Mouse (Mus musculus) neural tube, embryonic 13.5 days (tissue): ENCODE measurements around the gene Gm45521. TPM values are rescaled to one million over a fixed set of nuclear protein-coding genes. Genes with fewer than 3 reads are reported as not detected.

Experiments
- ATAC-seq: fragments of 200-750 bp; cut with Nextera tagmentation; 2 replicates; pipeline ENCODE4 v1.8.0; 2017; ENCODE audit warnings: low read depth, mild to moderate bottlenecking, moderate TSS enrichment, moderate library complexity
- H3K27ac ChIP-seq: fragments of 300-500 bp; sonication (generic); replicated peaks from 2 replicates; pipeline ENCODE4 v1.5.1; 2015; ENCODE audit warnings: moderate library complexity, mild to moderate bottlenecking, inconsistent platforms
- H3K27me3 ChIP-seq: fragments of 300-500 bp; sonication (generic); 2 replicates; pipeline ENCODE4 v1.6.1; 2015; ENCODE audit warnings: mild to moderate bottlenecking, inconsistent platforms
- H3K36me3 ChIP-seq: fragments of 300-500 bp; sonication (generic); 2 replicates; pipeline ENCODE4 v1.6.1; 2015; ENCODE audit warnings: mild to moderate bottlenecking, inconsistent platforms
- H3K4me1 ChIP-seq: fragments of 300-500 bp; sonication (generic); replicated peaks from 2 replicates; pipeline ENCODE4 v1.6.1; 2015; ENCODE audit warnings: inconsistent platforms
- H3K4me2 ChIP-seq: fragments of 300-500 bp; sonication (generic); 2 replicates; pipeline ENCODE4 v1.6.1; 2015; ENCODE audit warnings: inconsistent platforms, mild to moderate bottlenecking, moderate library complexity
- H3K4me3 ChIP-seq: fragments of 300-500 bp; sonication (generic); 2 replicates; pipeline ENCODE4 v1.5.1; 2015; ENCODE audit warnings: mild to moderate bottlenecking, inconsistent platforms
- H3K9ac ChIP-seq: fragments of 300-500 bp; sonication (generic); 2 replicates; pipeline ENCODE4 v1.6.1; 2015; ENCODE audit warnings: moderate library complexity, mild to moderate bottlenecking, inconsistent platforms
- H3K9me3 ChIP-seq: fragments of 300-500 bp; sonication (generic); 2 replicates; pipeline ENCODE4 v1.6.1; 2016; ENCODE audit warnings: inconsistent platforms
- whole genome bisulfite sequencing: fragments of 180-500 bp; shearing (Covaris S2); methylation state at CpG from one replicate; pipeline ENCODE4 v1.1.7; 2015; 5-methylcytosine and 5-hydroxymethylcytosine counted together
- polyA plus RNA-seq: library from polyadenylated mRNA; unstranded; fragments of >200 nt; fragmentation: Nextera tagmentation; extraction: Ambion mirVana; gene quantifications from 2 replicates; pipeline ENCODE4 v1.2.1, GENCODE M21; 2015

The Gm45521 gene
- polyA plus RNA-seq, 1 experiment from 2014 or later: 0.31 TPM

- H3K36me3 ChIP-seq: peaks cover 75% of the 10 kb centered on the region
- ATAC-seq: peak; percentile 51
- no peak overlapping the region; the same call in 1 of the 2 replicates for H3K27ac ChIP-seq
- H3K27me3 ChIP-seq: no peaks in the 10 kb centered on the region
- H3K9me3 ChIP-seq: no peaks in the 10 kb centered on the region
- no peak overlapping the region for H3K4me3 ChIP-seq
- peaks cover 16% of the 10 kb centered on the region for H3K4me1 ChIP-seq
- WGBS: 19% methylated on average over 17 of the region's 17 CpGs
- H3K4me2 ChIP-seq: 0 out of 2 replicates have a peak overlapping the region, but pooled peaks have one; percentile 20
- H3K9ac ChIP-seq: no peak overlapping the region
Measured at GRCm38 (mm10) chr14:7937052-7937630, 19.9 kb upstream of the Gm45521 start.

- 80% methylated on average over 19 of the region's 19 CpGs for WGBS
- no peak for ATAC-seq
- Histone ChIP-seq H3K36me3 (peaks cover 75% of the 10 kb centered on the region), H3K27me3 (no peaks in the 10 kb centered on the region), H3K9ac (no peak overlapping the region), H3K4me3 (no peak overlapping the region), H3K27ac (no peak overlapping the region), H3K4me2 (no peak overlapping the region), H3K9me3 (no peaks in the 10 kb centered on the region), H3K4me1 (peaks cover 30% of the 10 kb centered on the region)
Measured at GRCm38 (mm10) chr14:7938809-7939784, 18.0 kb upstream of the Gm45521 start.

DNA sequence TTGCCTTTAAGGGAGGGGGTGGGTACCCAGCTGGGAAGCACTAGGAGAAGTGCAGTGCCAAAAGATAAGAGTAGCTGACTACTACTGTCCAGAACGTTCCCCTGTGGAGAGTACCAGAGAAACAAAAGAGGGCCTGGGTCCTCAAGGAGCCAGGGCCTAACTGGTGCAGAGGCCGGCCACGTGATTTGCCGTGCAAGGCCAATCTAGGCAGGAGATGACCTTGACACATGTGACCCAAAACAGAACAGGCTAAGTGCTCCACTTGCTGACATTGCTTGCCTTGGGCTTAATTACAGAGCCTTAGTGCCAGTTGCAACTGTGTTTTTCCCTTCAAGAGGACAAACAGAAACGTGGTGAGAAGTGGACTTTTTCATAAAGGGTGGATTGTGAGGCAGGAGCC is 15.7 kb upstream of the Gm45521 start:
- 82% methylated on average over 5 of the region's 5 CpGs for WGBS
- Histone ChIP-seq H3K4me2 (no peak overlapping the region), H3K4me3 (no peak overlapping the region), H3K4me1 (peaks cover 29% of the 10 kb centered on the region), H3K36me3 (peaks cover 69% of the 10 kb centered on the region), H3K9me3 (no peaks in the 10 kb centered on the region), H3K27me3 (no peaks in the 10 kb centered on the region), H3K9ac (no peak overlapping the region), H3K27ac (no peak overlapping the region)
- ATAC-seq: no peak

DNA sequence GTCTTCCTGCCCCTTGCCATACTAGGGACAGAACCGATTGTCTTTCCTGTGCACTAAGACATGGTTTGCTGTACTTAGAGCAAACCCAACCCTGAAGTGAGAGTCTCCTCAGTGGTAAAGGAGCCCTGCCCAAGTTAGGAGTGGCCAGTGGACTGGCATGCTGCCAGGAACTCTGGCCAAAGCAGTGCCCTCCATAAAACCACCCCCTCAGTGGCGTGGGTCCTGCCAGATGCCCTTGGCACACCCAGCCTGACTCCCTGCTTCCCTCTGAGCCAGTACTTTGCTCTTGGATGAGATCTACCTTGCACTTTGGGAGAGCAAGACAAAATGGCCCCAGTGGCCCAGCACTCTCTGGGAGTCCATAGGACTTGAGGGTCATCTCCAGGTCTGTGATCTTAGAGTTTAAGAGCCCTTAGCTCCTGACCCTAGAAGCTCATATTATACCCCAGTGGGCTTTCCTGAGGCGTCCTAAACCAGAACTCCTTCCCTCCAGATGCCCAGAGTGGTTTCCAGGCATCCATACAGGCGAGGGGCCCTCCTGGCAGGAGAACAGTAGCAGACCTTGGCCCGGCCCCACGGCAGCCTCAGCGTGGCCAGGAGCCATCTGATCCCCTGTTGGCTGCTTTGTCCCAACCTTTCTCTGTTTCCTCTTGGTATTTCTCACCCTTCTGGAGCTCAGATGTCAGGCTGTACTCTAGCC is 13.8 kb upstream of the Gm45521 start:
- H3K4me1 ChIP-seq: peaks cover 18% of the 10 kb centered on the region; the same call in 1 of the 2 replicates
- H3K9me3 ChIP-seq: no peaks in the 10 kb centered on the region
- no peak overlapping the region for H3K4me3 ChIP-seq
- 74% methylated on average over 7 of the region's 7 CpGs for WGBS
- no peaks in the 10 kb centered on the region for H3K27me3 ChIP-seq
- no peak overlapping the region for H3K9ac ChIP-seq
- H3K36me3 ChIP-seq: peaks cover 75% of the 10 kb centered on the region
- H3K27ac ChIP-seq: peak overlapping the region; percentile 28; the same call in 1 of the 2 replicates
- ATAC-seq: no peak
- H3K4me2 ChIP-seq: no peak overlapping the region

- H3K4me1 ChIP-seq: peaks cover 17% of the 10 kb centered on the region; the same call in 1 of the 2 replicates
- H3K9ac ChIP-seq: no peak overlapping the region
- H3K9me3 ChIP-seq: no peaks in the 10 kb centered on the region
- H3K27me3 ChIP-seq: no peaks in the 10 kb centered on the region
- ATAC-seq: no peak
- peak overlapping the region; percentile 28; the same call in 1 of the 2 replicates for H3K27ac ChIP-seq
- H3K4me2 ChIP-seq: no peak overlapping the region
- peaks cover 75% of the 10 kb centered on the region for H3K36me3 ChIP-seq
- 81% methylated on average over 3 of the region's 3 CpGs for WGBS
- H3K4me3 ChIP-seq: no peak overlapping the region
Measured at GRCm38 (mm10) chr14:7943801-7944135, 13.3 kb upstream of the Gm45521 start.

DNA sequence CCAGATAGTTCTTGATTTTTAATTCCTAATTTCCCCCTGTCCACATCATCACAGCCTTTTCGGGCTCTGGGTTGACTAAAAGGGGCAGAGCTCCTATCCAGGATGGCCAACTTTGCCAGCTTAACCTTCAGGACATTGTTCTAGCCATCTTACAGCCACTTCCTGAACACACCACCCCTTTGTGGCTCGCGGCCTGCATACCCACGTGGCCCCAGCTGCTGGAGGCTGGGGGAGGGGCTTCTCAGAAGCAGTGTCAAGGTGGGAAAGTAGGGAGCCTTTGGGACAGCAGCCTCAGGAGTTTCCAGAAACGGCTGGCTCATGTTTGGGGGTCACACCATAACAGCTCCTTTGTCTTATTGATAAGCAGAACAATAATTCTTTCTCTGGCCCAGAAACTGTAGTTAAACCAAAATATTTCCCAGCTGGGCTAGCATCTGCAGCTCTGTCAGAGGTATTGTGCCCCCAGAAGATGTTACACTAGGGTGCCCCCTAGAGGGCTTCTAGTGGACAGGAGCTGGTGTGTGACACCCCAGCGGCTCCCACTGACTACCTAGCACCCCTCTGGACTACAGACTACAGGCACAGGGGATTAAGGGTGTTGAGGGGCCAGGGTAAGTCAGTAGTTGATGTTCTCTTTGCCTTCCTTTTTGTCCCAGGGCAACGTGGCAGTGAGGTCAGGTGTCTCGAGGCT is 12.6 kb upstream of the Gm45521 start:
- H3K4me1 ChIP-seq: peaks cover 14% of the 10 kb centered on the region; the same call in 1 of the 2 replicates
- peaks cover 79% of the 10 kb centered on the region for H3K36me3 ChIP-seq
- H3K27ac ChIP-seq: no peak overlapping the region
- H3K4me2 ChIP-seq: no peak overlapping the region
- H3K4me3 ChIP-seq: no peak overlapping the region
- H3K9ac ChIP-seq: no peak overlapping the region
- no peaks in the 10 kb centered on the region for H3K27me3 ChIP-seq
- ATAC-seq: no peak
- 53% methylated on average over 8 of the region's 8 CpGs for WGBS
- H3K9me3 ChIP-seq: no peaks in the 10 kb centered on the region

DNA sequence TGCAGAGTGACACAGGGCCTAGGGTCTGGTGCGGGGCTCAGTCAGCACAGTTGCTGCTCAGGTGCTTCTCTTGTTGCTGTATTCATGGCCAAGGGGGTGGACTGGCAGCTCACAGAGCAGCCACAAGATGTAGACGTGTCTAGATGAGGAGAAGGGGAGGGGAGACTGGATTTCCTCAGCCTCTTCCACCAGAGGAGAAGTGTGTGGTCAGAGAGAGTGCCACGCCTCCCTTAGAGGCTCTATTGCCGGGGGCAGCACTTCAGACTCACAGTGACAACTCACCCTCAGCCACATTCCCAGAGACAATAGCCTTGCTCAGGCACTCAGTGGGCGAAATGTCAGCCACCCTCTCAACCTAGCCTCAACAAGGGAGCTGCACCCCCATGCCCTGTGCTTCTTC is 11.8 kb upstream of the Gm45521 start:
- Histone ChIP-seq H3K4me3 (no peak overlapping the region), H3K9me3 (no peaks in the 10 kb centered on the region), H3K4me1 (peaks cover 14% of the 10 kb centered on the region; the same call in 1 of the 2 replicates), H3K4me2 (no peak overlapping the region), H3K36me3 (peaks cover 79% of the 10 kb centered on the region), H3K27ac (no peak overlapping the region), H3K9ac (no peak overlapping the region), H3K27me3 (no peaks in the 10 kb centered on the region)
- 64% methylated on average over 5 of the region's 5 CpGs for WGBS
- ATAC-seq: no peak

DNA sequence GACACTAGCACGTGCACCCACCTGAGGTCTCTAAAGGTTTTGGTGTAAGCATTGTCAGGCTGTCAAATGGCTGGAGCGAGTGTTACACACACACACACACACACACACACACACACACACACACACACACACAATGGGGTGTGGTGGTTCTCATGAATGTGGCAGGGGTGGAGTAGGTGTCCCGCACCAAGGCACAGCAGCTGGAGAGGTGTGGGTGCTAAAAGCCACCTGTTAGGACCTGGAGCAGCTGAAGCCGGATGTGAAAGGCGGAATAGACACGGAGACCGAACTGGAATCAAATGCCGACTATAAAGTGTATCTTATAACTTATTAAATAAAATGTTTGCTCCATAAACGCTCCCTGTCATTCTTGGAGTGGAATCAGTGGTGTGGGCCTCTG is 5.9 kb upstream of the Gm45521 start:
- Histone ChIP-seq H3K4me2 (no peak overlapping the region), H3K4me3 (no peak overlapping the region), H3K9ac (no peak overlapping the region), H3K9me3 (no peaks in the 10 kb centered on the region), H3K36me3 (peaks cover 47% of the 10 kb centered on the region), H3K4me1 (peaks cover 10% of the 10 kb centered on the region; the same call in 1 of the 2 replicates), H3K27ac (no peak overlapping the region), H3K27me3 (no peaks in the 10 kb centered on the region)
- WGBS: 91% methylated on average over 9 of the region's 9 CpGs
- ATAC-seq: no peak

- no peaks in the 10 kb centered on the region for H3K27me3 ChIP-seq
- no peak for ATAC-seq
- H3K4me1 ChIP-seq: peaks cover 17% of the 10 kb centered on the region
- H3K27ac ChIP-seq: 0 out of 2 replicates have a peak overlapping the region, but pooled peaks have one; percentile 14
- no peak overlapping the region for H3K4me3 ChIP-seq
- no peaks in the 10 kb centered on the region for H3K9me3 ChIP-seq
- 38% methylated on average over 12 of the region's 12 CpGs for WGBS
- no peak overlapping the region for H3K9ac ChIP-seq
- H3K4me2 ChIP-seq: no peak overlapping the region
- H3K36me3 ChIP-seq: peaks cover 41% of the 10 kb centered on the region
Measured at GRCm38 (mm10) chr14:7952610-7953254, 4.4 kb upstream of the Gm45521 start.

DNA sequence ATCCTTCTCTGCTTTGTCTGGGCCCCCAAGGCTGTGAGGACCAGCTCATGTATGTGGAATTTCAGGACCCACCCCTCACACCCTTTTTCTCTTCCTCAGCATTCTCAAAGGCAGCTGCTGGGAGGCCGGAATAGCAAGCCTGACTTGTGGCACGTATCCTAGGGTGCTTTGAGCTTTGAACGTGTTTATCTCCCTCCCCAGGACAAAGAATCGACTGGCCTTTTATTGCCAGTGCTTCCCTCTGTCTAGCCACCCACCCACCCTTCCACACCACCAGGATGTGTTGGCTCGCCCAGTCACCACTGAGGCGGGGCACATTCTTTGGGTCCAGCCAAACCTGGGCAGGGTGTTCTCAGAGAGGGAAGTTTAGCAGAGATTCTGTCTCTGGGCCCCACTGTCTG is 3.0 kb upstream of the Gm45521 start:
- H3K36me3 ChIP-seq: peaks cover 29% of the 10 kb centered on the region
- no peaks in the 10 kb centered on the region for H3K27me3 ChIP-seq
- H3K4me1 ChIP-seq: peaks cover 17% of the 10 kb centered on the region
- peak overlapping the region; percentile 14 for H3K27ac ChIP-seq
- H3K9me3 ChIP-seq: no peaks in the 10 kb centered on the region
- peak; percentile 17; the same call in 1 of the 2 replicates for ATAC-seq
- 15% methylated on average over 6 of the region's 6 CpGs for WGBS
- no peak overlapping the region for H3K9ac ChIP-seq
- no peak overlapping the region for H3K4me3 ChIP-seq
- no peak overlapping the region for H3K4me2 ChIP-seq

DNA sequence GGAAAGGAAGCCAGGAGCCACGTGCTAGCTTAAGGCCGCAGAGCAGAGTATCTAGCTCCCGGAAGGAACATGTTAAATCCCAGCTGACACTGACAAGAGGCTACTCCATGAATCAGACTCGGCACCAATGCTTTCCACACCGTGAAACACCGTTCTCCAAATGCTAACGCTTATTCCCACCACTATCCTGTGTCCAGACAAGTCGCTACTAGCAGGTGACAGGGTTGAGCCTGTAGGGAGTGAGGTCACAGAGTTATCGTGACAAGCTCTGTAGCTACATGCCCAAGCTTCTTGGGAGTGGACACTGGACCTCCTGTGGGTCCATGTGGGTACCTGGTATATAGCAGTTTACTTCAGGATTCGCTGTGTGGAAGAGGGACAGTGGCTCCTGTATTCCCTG is 661 bp upstream of the Gm45521 start:
- Histone ChIP-seq H3K27me3 (no peaks in the 10 kb centered on the region), H3K4me1 (peaks cover 25% of the 10 kb centered on the region), H3K27ac (no peak overlapping the region), H3K4me3 (no peak overlapping the region), H3K9me3 (no peaks in the 10 kb centered on the region), H3K4me2 (no peak overlapping the region), H3K36me3 (peaks cover 6% of the 10 kb centered on the region), H3K9ac (no peak overlapping the region)
- WGBS: 80% methylated on average over 10 of the region's 10 CpGs
- no peak for ATAC-seq
